Mouse (Mus musculus): Measurements from ENCODE around the gene Sfxn5.

GRCm38 (mm10) chr6:85210686-85211085 is 122.5 kb downstream of the Sfxn5 start:
- TF ChIP-seq CTCF (IDR thresholded peaks at IDR 0.05; ENCODE audit: low read depth) (no peak), EP300 (IDR thresholded peaks at IDR 0.05; ENCODE audit: low read depth) (no peak)

Measured in heart, postnatal 0 days (tissue).